Mouse (Mus musculus) cortical plate, adult 2 months (tissue): ENCODE data around the gene Cmip.

Source experiments
- CTCF ChIP-seq: fragments of 200-500 bp; IDR thresholded peaks from 2 replicates; pipeline ENCODE4 v1.5.1; 2011; ENCODE audit warnings: mild to moderate bottlenecking, control low read depth, low read length; ENCODE audit not compliant: insufficient read depth; ENCODE audit errors: extremely low read depth
- POLR2A ChIP-seq: fragments of 200-500 bp; IDR thresholded peaks from 2 replicates; pipeline ENCODE4 v1.6.1; 2011; ENCODE audit warnings: mild to moderate bottlenecking, low read length, control low read depth; ENCODE audit not compliant: insufficient read depth; ENCODE audit errors: extremely low read depth

DNA sequence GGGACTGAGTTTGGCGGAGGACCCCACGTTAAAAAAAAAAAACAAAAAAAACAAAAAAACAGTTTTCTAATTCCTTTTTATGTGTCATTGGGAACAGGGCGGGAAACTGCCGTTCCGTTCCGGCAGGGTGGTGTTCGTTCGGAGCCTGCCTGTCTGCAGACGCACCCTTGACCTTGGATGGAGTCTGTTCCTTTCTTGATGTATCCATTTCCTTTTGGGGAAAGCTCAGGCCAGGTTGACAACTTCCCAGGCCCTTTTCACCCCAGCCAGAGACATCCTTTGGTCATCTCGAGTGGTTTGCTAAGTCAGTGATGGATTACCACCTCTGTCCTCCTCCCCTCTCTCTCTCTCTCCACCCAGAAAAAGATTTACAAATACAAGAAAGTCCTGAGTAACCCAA, 154.0 kb downstream of the Cmip start:
- TF ChIP-seq CTCF (no peak), POLR2A (no peak)
